Mouse (Mus musculus) hindbrain, embryonic 12.5 days (tissue): ENCODE data around the gene Klhl3. TPM values are rescaled to one million over a fixed set of nuclear protein-coding genes. Genes with fewer than 3 reads are reported as not detected.
A peak's percentile ranks its signal among the peaks of the same experiment; 100 is the strongest.

Experiments used
- ATAC-seq: fragments of 200-750 bp; cut with Nextera tagmentation; 2 replicates; pipeline ENCODE4 v1.8.0; 2017; ENCODE audit warnings: moderate TSS enrichment; ENCODE audit not compliant: low FRiP score
- H3K27ac ChIP-seq: fragments of 300-500 bp; sonication (generic); 2 replicates; pipeline ENCODE4 v1.5.1; 2016; ENCODE audit warnings: mild to moderate bottlenecking
- H3K27me3 ChIP-seq: fragments of 300-500 bp; sonication (generic); 2 replicates; pipeline ENCODE4 v1.6.1; 2016; ENCODE audit warnings: mild to moderate bottlenecking
- H3K36me3 ChIP-seq: fragments of 300-500 bp; sonication (generic); 2 replicates; pipeline ENCODE4 v1.6.1; 2016; ENCODE audit warnings: mild to moderate bottlenecking
- H3K4me1 ChIP-seq: fragments of 300-500 bp; sonication (generic); 2 replicates; pipeline ENCODE4 v1.6.1; 2016
- H3K4me2 ChIP-seq: fragments of 300-500 bp; sonication (generic); replicated peaks from 2 replicates; pipeline ENCODE4 v1.6.1; 2016; ENCODE audit warnings: mild to moderate bottlenecking
- H3K4me3 ChIP-seq: fragments of 300-500 bp; sonication (generic); 2 replicates; pipeline ENCODE4 v1.5.1; 2016; ENCODE audit warnings: mild to moderate bottlenecking
- H3K9ac ChIP-seq: fragments of 300-500 bp; sonication (generic); 2 replicates; pipeline ENCODE4 v1.6.1; 2016; ENCODE audit warnings: mild to moderate bottlenecking, moderate library complexity
- H3K9me3 ChIP-seq: fragments of 300-500 bp; sonication (generic); replicated peaks from 2 replicates; pipeline ENCODE4 v1.6.1; 2016; ENCODE audit warnings: mild to moderate bottlenecking
- WGBS: fragments of 180-500 bp; shearing (Covaris S2); methylation state at CpG from one replicate; pipeline ENCODE4 v1.1.7; 2016; 5-methylcytosine and 5-hydroxymethylcytosine counted together
- polyA plus RNA-seq: library from polyadenylated mRNA; unstranded; fragments of >200 nt; fragmentation: Nextera tagmentation; extraction: Ambion mirVana; gene quantifications from 2 replicates; pipeline ENCODE4 v1.2.1, GENCODE M21; 2016

Gene Klhl3
- 5.8 and 6.3 TPM in 2 replicates for polyA plus RNA-seq

DNA sequence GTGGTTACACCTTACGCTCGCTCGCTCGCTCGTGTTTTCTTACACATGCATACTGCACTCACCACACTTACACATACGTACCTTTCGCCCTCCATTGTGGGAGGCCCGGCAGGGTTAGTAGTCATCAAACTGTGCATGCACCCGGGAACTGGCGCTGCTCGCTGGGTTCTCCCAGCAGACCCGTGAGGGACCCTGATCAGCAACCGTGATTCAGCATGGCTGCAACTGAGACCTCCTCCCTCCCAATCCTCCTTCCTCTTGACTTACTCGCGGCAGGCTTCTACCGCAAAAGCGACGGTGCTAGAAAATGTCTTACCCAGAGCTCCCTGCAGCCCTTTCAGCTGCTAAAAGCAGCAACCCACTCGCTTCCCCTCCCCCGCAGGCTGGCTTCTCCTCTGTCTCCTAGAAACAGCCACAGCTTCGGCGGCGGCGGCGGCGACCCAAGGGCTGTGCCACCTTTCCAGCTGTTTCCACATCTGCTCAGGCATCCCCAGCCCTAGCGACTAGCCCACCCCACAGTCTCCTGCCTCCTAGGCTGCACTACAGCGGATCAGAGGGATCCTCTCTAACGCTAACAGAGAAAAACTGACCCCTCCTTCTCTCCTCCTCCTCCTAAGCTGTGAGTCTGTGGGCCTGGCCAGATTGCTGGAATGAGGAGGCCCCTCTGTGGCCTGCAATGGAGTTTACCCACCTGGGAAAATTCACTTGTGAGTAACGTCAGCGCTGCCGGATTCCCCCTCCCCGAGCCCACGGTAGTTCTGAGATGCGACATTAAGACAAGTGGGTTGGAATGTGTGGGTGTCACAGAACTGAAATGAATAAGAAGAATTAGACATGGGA, at the start of gene Klhl3:
TSS of gene Klhl3 (minus strand) at position 532 of the 840 bp plus-strand sequence.
- peak; percentile 86 for ATAC-seq
- H3K36me3 ChIP-seq: no peaks in the 10 kb centered on the region
- peak within 1 kb of the TSS; percentile 64 for H3K4me2 ChIP-seq
- H3K4me3 ChIP-seq: peak within 1 kb of the TSS; percentile 43
- H3K9me3 ChIP-seq: no peaks in the 10 kb centered on the region
- peaks cover 17% of the 10 kb centered on the region for H3K4me1 ChIP-seq
- no peaks in the 10 kb centered on the region for H3K27me3 ChIP-seq
- WGBS: under 1% methylated on average over 35 of the region's 35 CpGs
- peak within 1 kb of the TSS; percentile 88 for H3K27ac ChIP-seq
- H3K9ac ChIP-seq: peak within 1 kb of the TSS; percentile 71

DNA sequence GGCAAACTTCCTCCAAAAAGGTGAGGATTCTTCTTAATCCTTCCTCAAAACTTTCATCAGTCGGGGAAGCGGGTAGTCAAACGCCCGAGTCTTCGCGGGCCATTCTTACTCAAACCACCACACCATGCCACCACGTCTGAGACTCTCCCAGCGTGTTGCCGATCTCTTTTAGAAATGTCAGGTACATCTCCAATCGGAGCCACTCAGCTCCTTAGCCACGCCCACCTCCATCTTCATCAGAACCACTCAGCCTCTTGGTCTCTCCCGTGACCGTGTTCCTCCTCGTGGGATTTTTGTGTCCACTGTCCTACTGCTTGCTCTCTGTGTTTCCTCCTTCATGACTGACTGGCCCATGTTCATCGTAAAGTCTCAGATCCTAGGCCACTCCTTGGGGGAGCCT, 47.4 kb upstream of the Klhl3 start:
- no peak overlapping the region for H3K9ac ChIP-seq
- 95% methylated on average over 15 of the region's 15 CpGs for WGBS
- H3K4me2 ChIP-seq: no peak overlapping the region
- H3K27me3 ChIP-seq: no peaks in the 10 kb centered on the region
- no peak overlapping the region for H3K4me3 ChIP-seq
- no peak overlapping the region for H3K27ac ChIP-seq
- H3K36me3 ChIP-seq: peaks cover 42% of the 10 kb centered on the region
- H3K9me3 ChIP-seq: 0 out of 2 replicates have a peak, but pooled peaks cover 7% of the 10 kb centered on the region
- ATAC-seq: no peak
- H3K4me1 ChIP-seq: peaks cover 11% of the 10 kb centered on the region

DNA sequence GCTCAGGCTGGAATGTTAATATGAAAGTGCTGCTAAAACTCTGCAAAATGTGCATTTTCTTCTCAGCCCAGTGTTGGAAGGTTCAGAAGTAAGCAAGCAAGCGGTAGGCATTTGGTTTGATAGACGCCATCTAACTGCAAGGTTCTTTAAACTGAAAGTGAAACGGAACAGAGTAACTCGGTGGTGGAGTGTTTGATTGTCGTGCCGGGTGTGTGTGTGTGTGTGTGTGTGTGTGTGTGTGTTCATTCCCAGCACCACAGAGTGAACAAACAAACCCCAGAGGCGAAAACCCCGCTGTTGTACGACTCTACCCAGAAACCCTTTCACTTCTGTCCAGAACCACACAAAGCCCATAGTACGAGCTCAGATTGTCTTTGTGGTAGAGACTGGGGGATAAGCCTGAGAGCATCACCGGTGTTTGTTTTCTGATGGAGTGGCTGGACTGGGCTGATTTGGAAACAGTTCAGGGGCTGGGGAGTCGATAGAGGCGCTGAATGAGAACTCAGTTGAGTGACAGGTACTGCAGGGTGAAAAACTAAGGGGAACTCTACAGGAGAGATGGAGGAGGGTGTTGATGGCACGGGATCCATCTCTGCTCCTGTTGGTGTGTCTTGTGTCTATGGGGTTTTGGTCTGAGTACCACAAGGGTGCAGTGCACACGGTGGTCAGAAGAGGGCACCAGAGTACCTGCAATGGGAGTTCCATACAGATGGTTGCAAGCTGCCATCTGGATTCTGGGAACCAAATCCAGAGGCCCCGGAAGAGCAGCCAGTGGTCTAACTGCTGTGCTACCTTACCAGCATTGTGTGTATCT, 44.9 kb upstream of the Klhl3 start:
- no peaks in the 10 kb centered on the region for H3K27me3 ChIP-seq
- H3K4me1 ChIP-seq: peaks cover 11% of the 10 kb centered on the region
- H3K4me3 ChIP-seq: peak overlapping the region; percentile 83
- H3K9me3 ChIP-seq: 0 out of 2 replicates have a peak, but pooled peaks cover 7% of the 10 kb centered on the region
- H3K4me2 ChIP-seq: peak overlapping the region; percentile 94
- peaks cover 31% of the 10 kb centered on the region for H3K36me3 ChIP-seq
- H3K9ac ChIP-seq: peak overlapping the region; percentile 84
- 14% methylated on average over 16 of the region's 16 CpGs for WGBS
- 0 out of 2 replicates have a peak overlapping the region, but pooled peaks have one; percentile 44 for H3K27ac ChIP-seq
- ATAC-seq: peak; percentile 39

DNA sequence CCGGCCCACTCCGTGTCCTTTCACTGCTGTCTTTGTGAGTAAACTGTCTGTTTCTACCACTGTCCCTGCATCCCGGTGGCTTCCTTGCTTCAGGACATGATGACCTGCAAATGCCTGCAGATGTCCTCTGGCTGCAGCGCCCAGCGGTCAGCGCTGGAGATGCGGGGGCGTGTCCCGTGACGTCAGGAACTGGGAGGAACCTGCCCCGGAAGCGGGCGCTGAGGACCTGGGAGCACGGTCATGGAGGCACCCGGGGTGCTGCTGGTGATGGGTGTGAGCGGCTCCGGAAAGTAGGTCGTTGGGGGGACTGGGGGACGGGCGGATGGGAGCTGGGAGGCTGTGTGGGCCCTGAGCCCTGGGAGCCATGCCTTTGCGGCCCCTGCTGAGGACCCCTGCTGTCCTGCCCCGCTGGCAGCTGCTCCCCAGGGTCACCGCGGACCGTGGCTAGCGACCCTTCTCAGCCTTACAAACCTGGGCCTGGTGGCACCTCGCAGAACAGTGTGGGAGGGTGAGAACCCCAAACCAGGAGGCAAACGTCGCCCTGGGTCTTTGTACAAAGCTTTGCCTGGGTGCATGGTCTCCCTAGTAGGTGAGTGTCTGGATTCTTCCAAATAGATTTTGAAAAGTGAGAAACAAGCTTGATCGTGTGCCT, 44.2 kb upstream of the Klhl3 start, which contains the start of gene Idnk:
TSS of gene Idnk (plus strand) at position 203 of the 652 bp plus-strand sequence.
- Histone ChIP-seq H3K27me3 (no peaks in the 10 kb centered on the region), H3K9me3 (0 out of 2 replicates have a peak, but pooled peaks cover 7% of the 10 kb centered on the region), H3K27ac (peak within 1 kb of the TSS; percentile 62; the same call in 1 of the 2 replicates), H3K4me3 (peak within 1 kb of the TSS; percentile 83), H3K36me3 (peaks cover 26% of the 10 kb centered on the region), H3K4me2 (peak within 1 kb of the TSS; percentile 94), H3K4me1 (peaks cover 11% of the 10 kb centered on the region), H3K9ac (peak within 1 kb of the TSS; percentile 84)
- WGBS: under 1% methylated on average over 30 of the region's 30 CpGs
- ATAC-seq: peak; percentile 92

DNA sequence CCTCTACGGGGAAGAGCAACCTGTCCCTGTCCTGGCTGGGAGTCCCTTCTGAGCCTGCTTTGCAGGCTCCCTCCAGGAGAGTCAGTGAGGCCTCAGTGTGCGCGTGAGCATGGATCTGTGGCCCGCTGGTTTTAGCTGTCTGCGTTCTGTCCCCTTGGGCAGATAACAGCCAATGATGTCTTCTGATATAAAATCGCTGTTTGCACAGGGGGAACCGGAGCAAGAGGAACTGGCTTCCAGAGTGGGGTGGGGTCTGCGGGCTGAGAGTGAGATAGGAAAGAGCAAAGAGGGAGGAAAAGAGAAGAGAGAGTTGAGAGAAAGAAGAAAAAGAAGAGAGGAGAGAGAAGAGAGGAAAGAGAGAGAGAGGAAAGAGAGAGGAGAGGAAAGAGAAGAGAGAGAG, 43.6 kb upstream of the Klhl3 start:
- Histone ChIP-seq H3K4me3 (peak overlapping the region; percentile 83), H3K4me2 (peak overlapping the region; percentile 94), H3K27ac (no peak overlapping the region)

DNA sequence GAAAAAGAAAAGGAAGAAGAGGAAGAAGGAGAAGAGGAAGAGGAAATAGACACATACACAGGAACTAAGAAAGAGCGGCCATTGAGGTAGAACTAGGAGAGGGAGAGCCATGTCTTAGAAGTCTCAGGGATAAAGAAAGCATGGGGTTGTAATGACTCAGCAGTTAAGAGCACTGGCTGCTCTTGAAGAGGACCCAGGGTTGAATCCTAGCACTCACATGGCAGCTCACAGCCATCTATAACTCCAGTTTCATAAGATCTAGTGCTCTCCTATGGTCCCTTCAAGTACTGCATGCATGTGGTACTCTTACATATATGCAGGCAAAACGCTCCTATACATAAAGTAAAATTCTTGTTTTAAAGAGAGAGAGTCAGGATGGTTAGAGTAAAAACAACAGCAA, 42.6 kb upstream of the Klhl3 start:
- no peak overlapping the region for H3K27ac ChIP-seq
- H3K27me3 ChIP-seq: no peaks in the 10 kb centered on the region
- H3K4me3 ChIP-seq: no peak overlapping the region
- H3K4me2 ChIP-seq: no peak overlapping the region
- no peaks in the 10 kb centered on the region for H3K9me3 ChIP-seq
- H3K9ac ChIP-seq: no peak overlapping the region
- peaks cover 11% of the 10 kb centered on the region for H3K4me1 ChIP-seq
- H3K36me3 ChIP-seq: peaks cover 15% of the 10 kb centered on the region
- WGBS: 90% methylated on average over 2 of the region's 2 CpGs
- ATAC-seq: no peak

More for the DNA sequence above, 43.6 kb upstream of the Klhl3 start:
- WGBS: 33% methylated on average over 8 of the region's 8 CpGs
- Histone ChIP-seq H3K36me3 (peaks cover 22% of the 10 kb centered on the region), H3K27me3 (no peaks in the 10 kb centered on the region), H3K9ac (peak overlapping the region; percentile 84), H3K4me1 (peaks cover 11% of the 10 kb centered on the region), H3K9me3 (0 out of 2 replicates have a peak, but pooled peaks cover 7% of the 10 kb centered on the region)
- ATAC-seq: 0 out of 2 replicates have a peak, but pooled peaks have one; percentile 26

DNA sequence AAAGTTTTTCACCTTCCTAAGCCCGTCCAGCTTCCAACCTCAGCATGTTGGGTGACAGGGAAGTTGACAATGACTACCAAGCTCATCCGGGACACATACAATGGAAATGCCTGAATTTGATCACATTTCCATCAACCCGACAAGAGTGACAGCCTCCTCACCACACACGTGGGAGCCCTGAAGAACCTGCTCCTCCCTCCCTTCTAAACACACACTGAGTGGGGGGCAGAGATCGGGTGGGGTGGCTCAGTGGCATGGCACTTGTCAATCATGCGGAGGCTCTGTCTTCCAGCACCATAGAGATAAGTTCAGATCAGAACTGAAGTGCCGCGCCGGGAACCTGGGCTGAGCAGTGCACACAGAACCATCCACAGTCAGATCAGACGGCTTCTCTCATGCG, 37.0 kb upstream of the Klhl3 start:
- no peak overlapping the region for H3K9ac ChIP-seq
- H3K4me1 ChIP-seq: peaks cover 6% of the 10 kb centered on the region; the same call in 1 of the 2 replicates
- no peak for ATAC-seq
- H3K27ac ChIP-seq: no peak overlapping the region
- no peaks in the 10 kb centered on the region for H3K36me3 ChIP-seq
- no peak overlapping the region for H3K4me3 ChIP-seq
- no peaks in the 10 kb centered on the region for H3K27me3 ChIP-seq
- WGBS: 81% methylated on average over 11 of the region's 11 CpGs
- no peak overlapping the region for H3K4me2 ChIP-seq
- H3K9me3 ChIP-seq: no peaks in the 10 kb centered on the region

DNA sequence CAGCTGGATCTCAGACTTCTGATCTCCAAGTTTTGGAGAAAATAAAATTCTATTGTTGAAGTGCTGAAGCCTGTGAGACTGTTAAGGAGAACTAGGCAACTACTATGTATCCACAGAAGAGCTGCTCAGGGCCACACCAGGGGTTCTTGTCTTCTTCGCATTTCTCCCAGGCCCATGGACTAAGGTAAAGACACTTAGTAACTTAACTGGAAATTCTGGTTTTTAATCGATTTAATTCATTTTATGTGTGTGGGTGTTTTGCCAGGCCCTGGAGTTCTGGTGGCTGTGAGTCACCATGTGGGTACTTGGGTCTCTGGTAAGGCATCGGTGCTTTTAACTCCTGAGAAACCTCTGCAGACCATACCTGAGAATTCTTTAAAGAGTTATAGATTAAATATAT, 36.2 kb upstream of the Klhl3 start:
- Histone ChIP-seq H3K27me3 (no peaks in the 10 kb centered on the region), H3K9me3 (no peaks in the 10 kb centered on the region), H3K9ac (no peak overlapping the region), H3K27ac (no peak overlapping the region), H3K4me2 (no peak overlapping the region), H3K4me3 (no peak overlapping the region), H3K36me3 (no peaks in the 10 kb centered on the region), H3K4me1 (peaks cover 6% of the 10 kb centered on the region; the same call in 1 of the 2 replicates)
- WGBS: 83% methylated on average over 3 of the region's 3 CpGs
- ATAC-seq: no peak

DNA sequence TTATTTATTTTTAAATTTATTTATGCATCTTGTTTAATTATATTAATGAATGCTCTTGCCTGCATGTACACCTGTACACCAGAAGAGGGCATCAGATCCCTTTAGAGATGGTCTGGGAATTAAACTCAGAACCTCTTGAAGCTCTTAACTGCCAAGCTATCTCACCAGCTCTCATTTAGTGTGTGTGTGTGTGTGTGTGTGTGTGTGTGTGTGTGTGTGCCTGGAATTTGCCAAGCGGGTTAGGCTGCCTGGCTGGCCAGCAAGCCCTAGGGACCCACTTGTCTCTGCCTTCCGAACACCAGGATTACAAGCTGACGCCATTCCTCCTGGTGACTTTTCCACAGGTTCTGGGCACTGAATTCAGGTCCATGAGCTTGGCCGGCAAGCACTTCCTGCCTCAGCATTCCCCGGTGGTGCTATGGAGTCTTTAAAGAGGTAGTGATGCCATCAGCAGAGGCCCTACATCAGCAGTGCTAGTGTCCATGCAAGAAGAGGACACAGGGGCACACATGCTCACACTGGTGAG, 35.7 kb upstream of the Klhl3 start:
- Histone ChIP-seq H3K27ac (no peak overlapping the region), H3K9ac (no peak overlapping the region), H3K4me1 (peaks cover 6% of the 10 kb centered on the region; the same call in 1 of the 2 replicates), H3K4me2 (peak overlapping the region; percentile 67), H3K36me3 (no peaks in the 10 kb centered on the region), H3K4me3 (peak overlapping the region; percentile 31), H3K9me3 (no peaks in the 10 kb centered on the region), H3K27me3 (no peaks in the 10 kb centered on the region)
- 0 out of 2 replicates have a peak, but pooled peaks have one; percentile 29 for ATAC-seq
- 37% methylated on average over 5 of the region's 5 CpGs for WGBS

DNA sequence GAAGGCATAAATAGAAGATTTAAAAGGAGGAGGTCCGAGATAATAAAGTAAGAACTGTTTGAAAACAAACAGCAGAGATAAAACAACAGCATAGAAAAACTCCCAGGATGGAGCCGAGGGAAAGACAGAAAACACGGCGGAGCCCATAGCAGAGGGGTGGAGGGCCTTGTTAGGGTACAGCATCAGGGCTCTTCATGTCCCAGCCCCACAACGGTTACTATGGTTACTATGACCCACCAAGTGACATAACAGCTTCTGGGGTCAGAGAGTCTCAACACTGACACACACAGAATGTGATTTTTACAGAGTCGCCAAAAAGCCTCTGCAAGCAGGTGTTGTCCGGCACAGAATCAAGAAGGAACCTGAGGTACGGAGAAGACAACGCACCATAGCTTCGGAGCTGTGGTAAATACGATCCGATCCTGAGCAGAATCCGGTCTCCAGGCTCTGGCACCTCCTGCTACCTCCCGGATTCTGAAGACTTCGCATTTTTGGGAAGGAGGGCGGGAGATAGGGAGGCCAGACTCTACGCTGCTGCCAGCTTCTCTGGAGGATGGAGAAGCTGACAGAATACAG, 35.0 kb upstream of the Klhl3 start:
- ATAC-seq: peak; percentile 90
- WGBS: 2% methylated on average over 17 of the region's 17 CpGs
- Histone ChIP-seq H3K4me2 (peak overlapping the region; percentile 67), H3K9ac (peak overlapping the region; percentile 43; the same call in 1 of the 2 replicates), H3K4me1 (peaks cover 6% of the 10 kb centered on the region; the same call in 1 of the 2 replicates), H3K4me3 (peak overlapping the region; percentile 31), H3K9me3 (no peaks in the 10 kb centered on the region), H3K27ac (no peak overlapping the region), H3K36me3 (no peaks in the 10 kb centered on the region), H3K27me3 (no peaks in the 10 kb centered on the region)

DNA sequence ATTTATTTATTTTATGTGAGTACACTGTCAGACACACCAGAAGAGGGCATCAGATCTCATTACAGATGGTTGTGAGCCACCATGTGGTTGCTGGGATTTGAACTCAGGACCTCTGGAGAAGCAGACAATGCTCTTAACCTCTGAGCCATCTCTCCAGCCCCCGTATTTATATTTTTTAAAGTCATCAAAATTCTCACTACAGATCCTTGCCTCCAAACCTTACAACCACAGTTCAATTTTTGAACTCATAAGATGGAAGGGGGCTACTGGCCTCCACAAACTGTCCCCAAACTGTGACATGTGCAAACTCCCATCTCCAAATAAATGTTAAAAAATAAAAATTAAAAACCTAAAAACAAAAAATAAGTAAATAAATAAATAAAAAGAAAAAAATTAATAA, 34.4 kb upstream of the Klhl3 start:
- no peaks in the 10 kb centered on the region for H3K9me3 ChIP-seq
- no peak overlapping the region for H3K4me3 ChIP-seq
- WGBS: 82% methylated on average over 1 of the region's 1 CpGs
- H3K36me3 ChIP-seq: no peaks in the 10 kb centered on the region
- no peak overlapping the region for H3K4me2 ChIP-seq
- peaks cover 6% of the 10 kb centered on the region; the same call in 1 of the 2 replicates for H3K4me1 ChIP-seq
- no peaks in the 10 kb centered on the region for H3K27me3 ChIP-seq
- H3K27ac ChIP-seq: no peak overlapping the region
- ATAC-seq: no peak
- H3K9ac ChIP-seq: no peak overlapping the region
